Mouse (Mus musculus) heart, postnatal 10 days (tissue): ENCODE data around the gene Tanc1. TPM values are rescaled to one million over a fixed set of nuclear protein-coding genes. Genes with fewer than 3 reads are reported as not detected.

Experiments
- DNase-seq, 2 experiments: peaks; one replicate each; pipeline ENCODE4 v3.0.0; 2021
- intact Hi-C: fragments of 180-260 bp; cut with DNase I; formaldehyde crosslinking; loops from one replicate; pipeline ENCODE4 v1.15.1; 2025
- total RNA-seq, 2 experiments: library from RNA; stranded (reverse); gene quantifications; 2 replicates each; pipeline ENCODE4 v1.2.3; 2021

The Tanc1 gene
- total RNA-seq, 2 experiments from 2014 or later = 37.0 to 37.6 TPM

DNA sequence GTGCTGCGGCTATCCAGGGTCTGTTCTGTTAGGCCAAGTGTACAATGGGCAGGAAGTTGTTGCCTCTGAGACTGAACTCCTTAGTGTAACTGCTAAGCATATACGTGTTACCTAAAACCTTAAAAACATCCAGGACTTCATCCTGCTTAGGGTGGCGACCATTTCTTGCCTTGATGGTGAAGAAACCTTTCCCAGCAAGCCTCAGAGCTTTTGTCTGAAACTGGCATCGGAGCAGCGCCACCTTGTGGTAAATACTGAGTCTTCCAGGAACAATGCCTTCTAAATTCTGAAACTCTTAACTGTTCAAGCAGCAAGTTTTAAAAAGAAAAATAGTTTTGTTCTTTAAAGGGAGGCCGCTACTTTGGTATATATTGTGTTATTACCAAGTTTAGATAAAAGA is 133.6 kb downstream of the Tanc1 start:
- intact Hi-C loops = loop anchor here (1.0 to 5.0 kb wide), 2 partner anchors 133 to 203 kb away; partner anchors contain the start of gene Tanc1
- DNase-seq = peak; percentile 67 to 82

- intact Hi-C loops = loop anchor here (5.0 kb wide), 1 partner anchor 134 kb away; the partner anchor contains the start of gene Tanc1
- DNase-seq = peak in 1 of 2 experiments; percentile 21
These were observed 134.2 kb downstream of the Tanc1 start for GRCm38 (mm10) chr2:59746070-59746469.

GRCm38 (mm10) chr2:59747757-59748156 is 135.9 kb downstream of the Tanc1 start:
- intact Hi-C loops = loop anchor here (5.0 kb wide), 1 partner anchor 135 kb away; the partner anchor contains the start of gene Tanc1
- DNase-seq = no peak

- DNase-seq = no peak
- intact Hi-C loops = loop anchor here (5.0 kb wide), 1 partner anchor 137 kb away; the partner anchor contains the start of gene Tanc1
These were observed 137.5 kb downstream of the Tanc1 start for GRCm38 (mm10) chr2:59749371-59749770.

DNA sequence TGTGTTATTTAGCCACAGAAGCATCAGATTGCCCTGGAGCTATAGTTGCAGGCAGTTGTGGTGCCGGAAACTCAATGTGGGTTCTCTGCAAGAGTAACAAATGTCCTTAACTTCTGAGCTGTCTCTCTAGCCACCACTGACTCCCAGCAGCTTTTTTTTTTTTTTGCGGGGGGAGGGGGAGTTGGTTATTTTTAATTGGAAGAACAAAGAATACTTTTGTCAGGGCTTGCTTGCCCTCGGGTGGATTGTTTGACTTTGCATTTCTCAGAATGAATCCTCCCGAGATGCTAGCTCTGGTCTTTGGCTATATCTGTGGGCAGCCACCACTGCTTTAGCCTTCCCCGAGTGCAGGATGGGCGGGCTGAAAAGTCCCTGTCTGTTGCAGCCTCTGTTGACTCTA is 139.3 kb downstream of the Tanc1 start:
- DNase-seq = no peak
- intact Hi-C loops = no loop called here

- intact Hi-C loops = no loop called here
- no peak for DNase-seq
These were observed 140.3 kb downstream of the Tanc1 start for GRCm38 (mm10) chr2:59752148-59752547.

- DNase-seq = no peak
- intact Hi-C loops = no loop called here
These were observed 140.9 kb downstream of the Tanc1 start for GRCm38 (mm10) chr2:59752766-59753165.

- no peak for DNase-seq
- intact Hi-C loops = no loop called here
These were observed 144.4 kb downstream of the Tanc1 start for GRCm38 (mm10) chr2:59756137-59756753.

- DNase-seq = no peak
- intact Hi-C loops = no loop called here
These were observed 145.2 kb downstream of the Tanc1 start for GRCm38 (mm10) chr2:59757015-59757414.

- intact Hi-C loops = no loop called here
These were observed 146.5 kb downstream of the Tanc1 start for GRCm38 (mm10) chr2:59758139-59758918.

DNA sequence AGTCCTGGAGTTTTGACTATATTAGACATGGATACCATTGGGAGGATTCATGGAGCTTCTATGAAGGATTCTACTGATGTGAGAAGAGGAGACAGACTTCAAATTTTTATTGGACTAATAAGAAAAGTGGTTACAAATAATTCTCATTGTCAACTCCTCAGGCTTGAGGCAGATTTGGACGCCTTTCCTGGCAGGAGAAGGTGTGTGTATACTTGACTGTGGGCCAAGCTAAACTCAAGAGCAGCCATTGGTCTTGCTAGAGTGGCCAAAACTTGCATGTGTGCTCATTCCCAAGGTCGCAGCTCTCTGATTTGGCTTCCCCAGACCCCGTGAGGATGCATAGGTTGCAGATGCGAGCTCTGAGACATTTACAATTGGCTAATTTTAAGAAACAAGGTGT is 148.9 kb downstream of the Tanc1 start:
- intact Hi-C loops = no loop called here
- DNase-seq = peak; percentile 52 to 62

More at GRCm38 (mm10) chr2:59758139-59758918, 146.5 kb downstream of the Tanc1 start:
- no peak for DNase-seq

- intact Hi-C loops = no loop called here
- no peak for DNase-seq
These were observed 149.3 kb downstream of the Tanc1 start for GRCm38 (mm10) chr2:59761183-59761582.

- intact Hi-C loops = no loop called here
- no peak for DNase-seq
These were observed 150.4 kb downstream of the Tanc1 start for GRCm38 (mm10) chr2:59762277-59762676.

- intact Hi-C loops = no loop called here
- DNase-seq = no peak
These were observed 153.8 kb downstream of the Tanc1 start for GRCm38 (mm10) chr2:59765671-59766070.

GRCm38 (mm10) chr2:59767893-59768292 is 156.1 kb downstream of the Tanc1 start:
- DNase-seq = no peak
- intact Hi-C loops = no loop called here

- intact Hi-C loops = no loop called here
- DNase-seq = peak; percentile 82 to 85
These were observed 157.0 kb downstream of the Tanc1 start for GRCm38 (mm10) chr2:59768661-59769384.

- no peak for DNase-seq
- intact Hi-C loops = no loop called here
These were observed 157.5 kb downstream of the Tanc1 start for GRCm38 (mm10) chr2:59769385-59769735.

- DNase-seq = no peak
- intact Hi-C loops = no loop called here
These were observed 159.9 kb downstream of the Tanc1 start for GRCm38 (mm10) chr2:59771708-59772107.

DNA sequence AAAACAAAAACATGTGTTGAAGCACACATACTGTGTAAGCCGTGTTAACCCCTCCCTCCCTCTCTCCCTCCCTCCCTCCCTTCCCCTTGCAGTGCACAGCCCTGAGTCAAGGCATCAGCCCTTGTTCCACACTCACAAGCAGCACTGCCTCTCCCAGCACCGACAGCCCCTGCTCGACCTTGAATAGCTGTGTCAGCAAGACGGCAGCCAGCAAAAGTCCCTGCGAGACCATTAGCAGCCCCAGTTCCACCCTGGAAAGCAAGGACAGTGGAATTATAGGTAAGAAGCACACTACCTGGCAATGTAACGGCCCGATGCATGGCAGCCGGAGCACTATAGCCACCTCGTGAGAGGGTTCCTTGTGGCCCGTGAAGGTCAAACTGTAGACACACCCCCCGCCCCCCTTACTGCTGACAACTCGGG is 160.4 kb downstream of the Tanc1 start:
- peak; percentile 20 to 27 for DNase-seq
- intact Hi-C loops = no loop called here

GRCm38 (mm10) chr2:59774374-59774773 is 162.5 kb downstream of the Tanc1 start:
- DNase-seq = no peak
- intact Hi-C loops = no loop called here

DNA sequence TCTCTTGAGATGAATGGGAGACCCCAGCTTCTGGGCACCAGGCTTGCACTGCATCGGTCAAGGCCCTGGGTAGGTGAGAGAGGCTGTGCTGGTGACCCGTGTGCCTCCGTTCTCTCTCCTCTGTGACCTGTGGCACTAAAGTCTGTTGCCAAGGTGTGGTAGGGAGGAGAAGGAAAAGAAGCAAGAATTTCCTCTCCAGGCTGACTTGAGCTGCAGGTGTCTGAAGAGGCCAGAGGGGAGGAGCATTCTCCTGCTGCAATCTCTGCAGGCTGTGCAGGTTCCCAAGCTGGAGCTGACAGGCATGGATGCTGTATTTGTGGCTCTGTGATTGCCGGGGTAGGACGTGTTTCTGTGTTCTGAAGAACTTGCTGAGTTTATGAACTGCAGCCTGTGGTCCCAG is 163.3 kb downstream of the Tanc1 start:
- DNase-seq = no peak
- intact Hi-C loops = no loop called here
